Mouse (Mus musculus) heart, adult 2 months (tissue): ENCODE data around the gene Limd1.

ENCODE experiments used
- CTCF ChIP-seq: fragments of 200-600 bp; IDR thresholded peaks from 2 replicates; pipeline ENCODE4 v1.8.1; 2022; ENCODE audit warnings: antibody characterized with exemption, mild to moderate bottlenecking, moderate library complexity
- POLR2A ChIP-seq: fragments of 200-500 bp; IDR thresholded peaks from 2 replicates; pipeline ENCODE4 v1.6.1; 2011; ENCODE audit warnings: mild to moderate bottlenecking, low read depth, low read length, control low read depth; ENCODE audit not compliant: insufficient read depth

GRCm38 (mm10) chr9:123554599-123554998, 76.1 kb downstream of the Limd1 start:
- TF ChIP-seq CTCF (no peak), POLR2A (no peak)
